8 mouse cellular contexts compared by ENCODE assay signal in the genomic region with DNA sequence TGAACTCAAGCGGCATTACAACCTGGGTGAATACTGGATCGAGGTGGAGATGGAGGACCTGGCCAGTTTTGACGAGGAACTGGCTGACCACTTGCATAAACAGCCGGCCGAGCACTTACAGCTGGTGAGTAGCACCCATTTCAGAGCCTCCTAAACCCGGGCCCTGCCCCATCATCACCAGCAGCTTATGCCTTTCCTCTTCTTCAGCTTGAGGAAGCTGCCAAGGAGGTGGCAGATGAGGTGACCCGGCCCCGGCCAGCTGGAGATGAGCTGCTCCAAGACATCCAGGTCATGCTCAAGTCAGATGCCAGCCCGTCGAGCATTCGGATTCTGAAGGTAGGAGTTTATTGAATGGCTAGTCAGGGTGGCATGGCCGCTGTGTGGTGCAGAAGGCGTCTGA. TPM values are rescaled to one million over a fixed set of nuclear protein-coding genes. Genes with fewer than 3 reads are reported as not detected.
DNase-seq lines count a peak whose midpoint lies in the region; ATAC-seq and TF ChIP-seq lines count a peak whose summit lies in the region.

No protein-coding gene starts in this region.

- peak overlapping the region; percentile 82 for H3K4me2 ChIP-seq in limb, embryonic 15.5 days
- peak overlapping the region; percentile 93 for H3K4me2 ChIP-seq in stomach, postnatal 0 days (replicated peaks; ENCODE audit: low read depth)

- WGBS in limb, embryonic 15.5 days = 15% methylated on average over 13 of the region's 13 CpGs
- WGBS in stomach, postnatal 0 days = 8% methylated on average over 13 of the region's 13 CpGs

- no peak overlapping the region for H3K27ac ChIP-seq in limb, embryonic 15.5 days
- no peak overlapping the region for H3K27ac ChIP-seq in stomach, postnatal 0 days (replicated peaks)

- H3K9me3 ChIP-seq in erythroblast, embryonic 14.5 days (ENCODE audit: control insufficient read depth, low read length) = no peaks in the 10 kb centered on the region
- no peaks in the 10 kb centered on the region for H3K9me3 ChIP-seq in limb, embryonic 15.5 days
- no peaks in the 10 kb centered on the region for H3K9me3 ChIP-seq in stomach, postnatal 0 days (ENCODE audit: control insufficient read depth, low read length)

- no peak for TF ChIP-seq CTCF in stomach, postnatal 0 days (IDR thresholded peaks at IDR 0.05; ENCODE audit: low read depth)

- H3K27me3 ChIP-seq in erythroblast, embryonic 14.5 days (ENCODE audit: control insufficient read depth) = no peaks in the 10 kb centered on the region
- H3K27me3 ChIP-seq in limb, embryonic 15.5 days = no peaks in the 10 kb centered on the region
- H3K27me3 ChIP-seq in stomach, postnatal 0 days (ENCODE audit: control insufficient read depth, insufficient read depth, low read length) = no peaks in the 10 kb centered on the region

- DNase-seq in heart, adult 11 months = peak; percentile 88
- DNase-seq in heart, postnatal 4 days = no peak
- DNase-seq in 3134 (ENCODE audit: extremely low read depth, insufficient read length, low spot score) = peak; percentile 28
- no peak for DNase-seq in stomach, postnatal 0 days (ENCODE audit: low spot score)
- DNase-seq in layer of hippocampus, postnatal 14 days (ENCODE audit: low spot score in 2 of 2) = no peak
- DNase-seq in adrenal gland, postnatal 25 days = no peak

- H3K4me1 ChIP-seq in erythroblast, embryonic 14.5 days (ENCODE audit: control insufficient read depth) = peaks cover 51% of the 10 kb centered on the region
- peaks cover 20% of the 10 kb centered on the region for H3K4me1 ChIP-seq in limb, embryonic 15.5 days
- H3K4me1 ChIP-seq in stomach, postnatal 0 days (replicated peaks; ENCODE audit: control insufficient read depth, insufficient read depth) = peaks cover 4% of the 10 kb centered on the region; the same call in 1 of the 2 replicates

- H3K4me3 ChIP-seq in erythroblast, embryonic 14.5 days (replicated peaks) = peak overlapping the region; percentile 91
- H3K4me3 ChIP-seq in limb, embryonic 15.5 days = peak overlapping the region; percentile 79
- H3K4me3 ChIP-seq in stomach, postnatal 0 days (ENCODE audit: low read depth, low read length) = peak overlapping the region; percentile 65

- no peak for TF ChIP-seq EP300 in stomach, postnatal 0 days (optimal IDR thresholded peaks at IDR 0.05)

- ATAC-seq in limb, embryonic 15.5 days (ENCODE audit: insufficient number of reproducible peaks, low FRiP score, low TSS enrichment, low read depth) = no peak
- no peak for ATAC-seq in stomach, postnatal 0 days (ENCODE audit: low FRiP score, low TSS enrichment)

- peak overlapping the region; percentile 60 for H3K9ac ChIP-seq in limb, embryonic 15.5 days
- H3K9ac ChIP-seq in stomach, postnatal 0 days (ENCODE audit: low read length) = peak overlapping the region; percentile 64

- peaks cover 55% of the 10 kb centered on the region for H3K36me3 ChIP-seq in erythroblast, embryonic 14.5 days (ENCODE audit: control insufficient read depth)
- peaks cover 36% of the 10 kb centered on the region for H3K36me3 ChIP-seq in limb, embryonic 15.5 days
- peaks cover 6% of the 10 kb centered on the region; the same call in 1 of the 2 replicates for H3K36me3 ChIP-seq in stomach, postnatal 0 days (ENCODE audit: control insufficient read depth, insufficient read depth, low read length)

RNA-seq across cellular contexts. Expression of a gene that starts 0.7 kb away (rescaled TPM):
- total RNA-seq in heart, postnatal 4 days (2021) = 10 to 100 TPM; 68.7 to 69.5 TPM
- polyA plus RNA-seq in erythroblast, embryonic 14.5 days (2012) = 11.0 and 11.4 TPM in 2 replicates
- polyA plus RNA-seq in limb, embryonic 15.5 days (2015; fragmentation: Nextera tagmentation; extraction: Ambion mirVana) = 123 and 128 TPM in 2 replicates
- 29.2 and 29.4 TPM in 2 replicates for polyA plus RNA-seq in stomach, postnatal 0 days (2015; fragmentation: Nextera tagmentation; extraction: Ambion mirVana)
- total RNA-seq in layer of hippocampus, postnatal 14 days (2021) = 1 to 10 TPM; 7.2 to 7.6 TPM
- total RNA-seq in adrenal gland, postnatal 25 days (2021) = 24.2 and 26.3 TPM in 2 replicates

RNA-seq across cellular contexts. Expression of a gene that starts 16.7 kb away (rescaled TPM):
- 10 to 100 TPM; 15.0 to 16.6 TPM for total RNA-seq in heart, postnatal 4 days (2021)
- polyA plus RNA-seq in erythroblast, embryonic 14.5 days (2012) = 3.0 and 5.4 TPM in 2 replicates
- polyA plus RNA-seq in limb, embryonic 15.5 days (2015; fragmentation: Nextera tagmentation; extraction: Ambion mirVana) = 35.5 and 36.9 TPM in 2 replicates
- polyA plus RNA-seq in stomach, postnatal 0 days (2015; fragmentation: Nextera tagmentation; extraction: Ambion mirVana) = 59.0 and 61.4 TPM in 2 replicates
- total RNA-seq in layer of hippocampus, postnatal 14 days (2021) = 1 to 10 TPM; 5.0 to 6.0 TPM
- total RNA-seq in adrenal gland, postnatal 25 days (2021) = 26.3 and 44.3 TPM in 2 replicates

Comparison
In these comparisons a context has a peak if more than half of its experiments do, and no peak if none do; other contexts are left out.
1. DNase-seq: peak in heart, adult 11 months (single experiment) and 3134 (single experiment); none in heart, postnatal 4 days (single experiment), stomach, postnatal 0 days (single experiment), layer of hippocampus, postnatal 14 days (0 of 2) and adrenal gland, postnatal 25 days (single experiment).
2. Peak in every context shown above with its lines, with median percentiles within 50 percentile points of each other: H3K4me3 ChIP-seq.